Mouse (Mus musculus) neural tube, embryonic 15.5 days (tissue): ENCODE measurements around the gene Atp5j. TPM values are rescaled to one million over a fixed set of nuclear protein-coding genes. Genes with fewer than 3 reads are reported as not detected.

Experiments used
- ATAC-seq: fragments of 200-750 bp; cut with Nextera tagmentation; 2 replicates; pipeline ENCODE4 v1.8.0; 2017; ENCODE audit warnings: mild to moderate bottlenecking, moderate TSS enrichment, moderate library complexity; ENCODE audit not compliant: low FRiP score
- H3K27ac ChIP-seq: fragments of 300-500 bp; sonication (generic); replicated peaks from 2 replicates; pipeline ENCODE4 v1.5.1; 2015; ENCODE audit warnings: mild to moderate bottlenecking, inconsistent platforms
- H3K27me3 ChIP-seq: fragments of 300-500 bp; sonication (generic); replicated peaks from 2 replicates; pipeline ENCODE4 v1.6.1; 2015; ENCODE audit warnings: inconsistent platforms
- H3K36me3 ChIP-seq: fragments of 300-500 bp; sonication (generic); 2 replicates; pipeline ENCODE4 v1.6.1; 2015; ENCODE audit warnings: inconsistent platforms
- H3K4me1 ChIP-seq: fragments of 300-500 bp; sonication (generic); 2 replicates; pipeline ENCODE4 v1.6.1; 2015; ENCODE audit warnings: inconsistent platforms
- H3K4me2 ChIP-seq: fragments of 300-500 bp; sonication (generic); 2 replicates; pipeline ENCODE4 v1.6.1; 2015; ENCODE audit warnings: inconsistent platforms, mild to moderate bottlenecking, moderate library complexity
- H3K4me3 ChIP-seq: fragments of 300-500 bp; sonication (generic); replicated peaks from 2 replicates; pipeline ENCODE4 v1.5.1; 2015; ENCODE audit warnings: mild to moderate bottlenecking, inconsistent platforms
- H3K9ac ChIP-seq: fragments of 300-500 bp; sonication (generic); replicated peaks from 2 replicates; pipeline ENCODE4 v1.6.1; 2015; ENCODE audit warnings: mild to moderate bottlenecking, inconsistent platforms
- H3K9me3 ChIP-seq: fragments of 300-500 bp; sonication (generic); replicated peaks from 2 replicates; pipeline ENCODE4 v1.6.1; 2016; ENCODE audit warnings: inconsistent platforms
- WGBS: fragments of 180-500 bp; shearing (Covaris S2); methylation state at CpG from one replicate; pipeline ENCODE4 v1.1.7; 2015; ENCODE audit warnings: mixed read lengths; 5-methylcytosine and 5-hydroxymethylcytosine counted together
- polyA plus RNA-seq: library from polyadenylated mRNA; unstranded; fragments of >200 nt; fragmentation: Nextera tagmentation; extraction: Ambion mirVana; gene quantifications from 2 replicates; pipeline ENCODE4 v1.2.1, GENCODE M21; 2015

Atp5j gene
- polyA plus RNA-seq, 1 experiment from 2014 or later, result 888 TPM

- no peak overlapping the region for H3K9ac ChIP-seq
- H3K4me1 ChIP-seq, result no peaks in the 10 kb centered on the region
- no peak overlapping the region for H3K4me3 ChIP-seq
- no peak for ATAC-seq
- H3K4me2 ChIP-seq, result no peak overlapping the region
- H3K9me3 ChIP-seq, result no peaks in the 10 kb centered on the region
- H3K36me3 ChIP-seq, result peaks cover 13% of the 10 kb centered on the region; the same call in 1 of the 2 replicates
- 97% methylated on average over 3 of the region's 3 CpGs for WGBS
- no peaks in the 10 kb centered on the region for H3K27me3 ChIP-seq
- H3K27ac ChIP-seq, result no peak overlapping the region
These were observed 29.2 kb downstream of the Atp5j start for GRCm38 (mm10) chr16:84806175-84806574.

GRCm38 (mm10) chr16:84804866-84805265 lies 30.6 kb downstream of the Atp5j start:
- WGBS, result 78% methylated on average over 5 of the region's 5 CpGs
- no peaks in the 10 kb centered on the region for H3K4me1 ChIP-seq
- H3K4me3 ChIP-seq, result no peak overlapping the region
- H3K36me3 ChIP-seq, result peaks cover 13% of the 10 kb centered on the region; the same call in 1 of the 2 replicates
- H3K4me2 ChIP-seq, result no peak overlapping the region
- no peaks in the 10 kb centered on the region for H3K9me3 ChIP-seq
- no peak overlapping the region for H3K9ac ChIP-seq
- ATAC-seq, result no peak
- H3K27me3 ChIP-seq, result no peaks in the 10 kb centered on the region
- no peak overlapping the region for H3K27ac ChIP-seq

GRCm38 (mm10) chr16:84802217-84802616 lies 33.2 kb downstream of the Atp5j start:
- no peak overlapping the region for H3K4me3 ChIP-seq
- no peak overlapping the region for H3K4me2 ChIP-seq
- no peaks in the 10 kb centered on the region for H3K4me1 ChIP-seq
- H3K9ac ChIP-seq, result no peak overlapping the region
- ATAC-seq, result no peak
- H3K36me3 ChIP-seq, result 0 out of 2 replicates have a peak, but pooled peaks cover under 1% of the 10 kb centered on the region
- no peaks in the 10 kb centered on the region for H3K9me3 ChIP-seq
- H3K27me3 ChIP-seq, result no peaks in the 10 kb centered on the region
- H3K27ac ChIP-seq, result no peak overlapping the region
- WGBS, result 63% methylated on average over 6 of the region's 6 CpGs

GRCm38 (mm10) chr16:84800038-84800437 lies 35.4 kb downstream of the Atp5j start:
- Histone ChIP-seq H3K36me3 (no peaks in the 10 kb centered on the region), H3K27ac (no peak overlapping the region), H3K27me3 (no peaks in the 10 kb centered on the region), H3K4me2 (no peak overlapping the region), H3K9me3 (no peaks in the 10 kb centered on the region), H3K4me3 (no peak overlapping the region), H3K9ac (no peak overlapping the region), H3K4me1 (no peaks in the 10 kb centered on the region)
- ATAC-seq, result no peak
- WGBS, result 100% methylated on average over 1 of the region's 2 CpGs

GRCm38 (mm10) chr16:84796678-84797077 lies 38.7 kb downstream of the Atp5j start:
- Histone ChIP-seq H3K27me3 (no peaks in the 10 kb centered on the region), H3K4me1 (no peaks in the 10 kb centered on the region), H3K27ac (no peak overlapping the region), H3K4me3 (no peak overlapping the region), H3K9ac (no peak overlapping the region), H3K36me3 (no peaks in the 10 kb centered on the region), H3K9me3 (no peaks in the 10 kb centered on the region), H3K4me2 (no peak overlapping the region)
- ATAC-seq, result no peak
- WGBS, result 57% methylated on average over 9 of the region's 9 CpGs

- no peaks in the 10 kb centered on the region for H3K27me3 ChIP-seq
- H3K4me2 ChIP-seq, result no peak overlapping the region
- no peak overlapping the region for H3K9ac ChIP-seq
- no peaks in the 10 kb centered on the region for H3K36me3 ChIP-seq
- no peak for ATAC-seq
- no peaks in the 10 kb centered on the region for H3K9me3 ChIP-seq
- 67% methylated on average over 3 of the region's 3 CpGs for WGBS
- no peak overlapping the region for H3K4me3 ChIP-seq
- H3K4me1 ChIP-seq, result no peaks in the 10 kb centered on the region
- H3K27ac ChIP-seq, result no peak overlapping the region
These were observed 40.1 kb downstream of the Atp5j start for GRCm38 (mm10) chr16:84795337-84795736.

GRCm38 (mm10) chr16:84793401-84793800 lies 42.0 kb downstream of the Atp5j start:
- no peak overlapping the region for H3K9ac ChIP-seq
- H3K27me3 ChIP-seq, result no peaks in the 10 kb centered on the region
- no peaks in the 10 kb centered on the region for H3K36me3 ChIP-seq
- ATAC-seq, result no peak
- H3K4me2 ChIP-seq, result no peak overlapping the region
- H3K27ac ChIP-seq, result no peak overlapping the region
- no peak overlapping the region for H3K4me3 ChIP-seq
- H3K9me3 ChIP-seq, result no peaks in the 10 kb centered on the region
- 91% methylated on average over 14 of the region's 14 CpGs for WGBS
- no peaks in the 10 kb centered on the region for H3K4me1 ChIP-seq

- Histone ChIP-seq H3K27me3 (no peaks in the 10 kb centered on the region), H3K4me1 (no peaks in the 10 kb centered on the region), H3K36me3 (no peaks in the 10 kb centered on the region), H3K9ac (no peak overlapping the region), H3K4me2 (no peak overlapping the region), H3K4me3 (no peak overlapping the region), H3K9me3 (no peaks in the 10 kb centered on the region), H3K27ac (no peak overlapping the region)
- 94% methylated on average over 2 of the region's 2 CpGs for WGBS
- ATAC-seq, result no peak
These were observed 44.7 kb downstream of the Atp5j start for GRCm38 (mm10) chr16:84790595-84791165.

- 37% methylated on average over 7 of the region's 7 CpGs for WGBS
- no peak overlapping the region for H3K9ac ChIP-seq
- H3K27me3 ChIP-seq, result no peaks in the 10 kb centered on the region
- H3K4me1 ChIP-seq, result no peaks in the 10 kb centered on the region
- no peak overlapping the region for H3K27ac ChIP-seq
- no peak overlapping the region for H3K4me3 ChIP-seq
- H3K9me3 ChIP-seq, result no peaks in the 10 kb centered on the region
- H3K36me3 ChIP-seq, result no peaks in the 10 kb centered on the region
- ATAC-seq, result no peak
- no peak overlapping the region for H3K4me2 ChIP-seq
These were observed 50.5 kb downstream of the Atp5j start for GRCm38 (mm10) chr16:84784966-84785365.

GRCm38 (mm10) chr16:84783279-84783678 lies 52.1 kb downstream of the Atp5j start:
- H3K4me3 ChIP-seq, result no peak overlapping the region
- H3K36me3 ChIP-seq, result no peaks in the 10 kb centered on the region
- WGBS, result 60% methylated on average over 2 of the region's 2 CpGs
- H3K4me1 ChIP-seq, result no peaks in the 10 kb centered on the region
- no peak overlapping the region for H3K4me2 ChIP-seq
- no peaks in the 10 kb centered on the region for H3K9me3 ChIP-seq
- H3K27me3 ChIP-seq, result no peaks in the 10 kb centered on the region
- ATAC-seq, result no peak
- H3K9ac ChIP-seq, result no peak overlapping the region
- no peak overlapping the region for H3K27ac ChIP-seq

GRCm38 (mm10) chr16:84779718-84780117 lies 55.7 kb downstream of the Atp5j start:
- Histone ChIP-seq H3K36me3 (no peaks in the 10 kb centered on the region), H3K9me3 (no peaks in the 10 kb centered on the region), H3K9ac (no peak overlapping the region), H3K27me3 (no peaks in the 10 kb centered on the region), H3K27ac (no peak overlapping the region), H3K4me3 (no peak overlapping the region), H3K4me2 (no peak overlapping the region), H3K4me1 (peaks cover 11% of the 10 kb centered on the region)
- no peak for ATAC-seq
- 89% methylated on average over 5 of the region's 5 CpGs for WGBS

GRCm38 (mm10) chr16:84778861-84779630 lies 56.4 kb downstream of the Atp5j start:
- no peaks in the 10 kb centered on the region for H3K36me3 ChIP-seq
- no peak overlapping the region for H3K4me2 ChIP-seq
- H3K27ac ChIP-seq, result no peak overlapping the region
- no peaks in the 10 kb centered on the region for H3K27me3 ChIP-seq
- 85% methylated on average over 6 of the region's 6 CpGs for WGBS
- H3K9me3 ChIP-seq, result no peaks in the 10 kb centered on the region
- ATAC-seq, result no peak
- H3K4me1 ChIP-seq, result peaks cover 17% of the 10 kb centered on the region
- H3K9ac ChIP-seq, result no peak overlapping the region
- H3K4me3 ChIP-seq, result no peak overlapping the region
